Comparison of ENCODE assay signal across 15 mouse cellular contexts in genomic region chr14:47655444-47655843, GRCm38 (mm10).
"Had no signal": no experiment of that assay in that cellular context is flagged by ENCODE, and none has a peak within 500 bp of the region (broad histone marks: within the 10 kb centered on the region; RNA-seq: fewer than 3 reads in every experiment).

No protein-coding gene starts in this region.

- ATAC-seq: liver, embryonic 12.5 days; midbrain, embryonic 13.5 days; midbrain, embryonic 16.5 days had no signal

- DNase-seq: lung, adult 18-20 months; lung, embryonic 14.5 days; lung, postnatal 14 days; lung, postnatal 36 days; retina, postnatal 1 day; right cerebral cortex, adult 18-20 months; right cerebral cortex, postnatal 25 days; right cerebral cortex, postnatal 4 days; spleen, adult 18-20 months; thymus, adult 18-20 months; thymus, postnatal 14 days; thymus, postnatal 36 days had no signal
